Mouse (Mus musculus) spleen, adult 12 weeks (tissue): ENCODE measurements around the gene Pla2g2c.

Experiments
- DNase-seq: peaks from one replicate; pipeline ENCODE4 v3.0.0; 2022; ENCODE audit warnings: low spot score

The Pla2g2c gene

DNA sequence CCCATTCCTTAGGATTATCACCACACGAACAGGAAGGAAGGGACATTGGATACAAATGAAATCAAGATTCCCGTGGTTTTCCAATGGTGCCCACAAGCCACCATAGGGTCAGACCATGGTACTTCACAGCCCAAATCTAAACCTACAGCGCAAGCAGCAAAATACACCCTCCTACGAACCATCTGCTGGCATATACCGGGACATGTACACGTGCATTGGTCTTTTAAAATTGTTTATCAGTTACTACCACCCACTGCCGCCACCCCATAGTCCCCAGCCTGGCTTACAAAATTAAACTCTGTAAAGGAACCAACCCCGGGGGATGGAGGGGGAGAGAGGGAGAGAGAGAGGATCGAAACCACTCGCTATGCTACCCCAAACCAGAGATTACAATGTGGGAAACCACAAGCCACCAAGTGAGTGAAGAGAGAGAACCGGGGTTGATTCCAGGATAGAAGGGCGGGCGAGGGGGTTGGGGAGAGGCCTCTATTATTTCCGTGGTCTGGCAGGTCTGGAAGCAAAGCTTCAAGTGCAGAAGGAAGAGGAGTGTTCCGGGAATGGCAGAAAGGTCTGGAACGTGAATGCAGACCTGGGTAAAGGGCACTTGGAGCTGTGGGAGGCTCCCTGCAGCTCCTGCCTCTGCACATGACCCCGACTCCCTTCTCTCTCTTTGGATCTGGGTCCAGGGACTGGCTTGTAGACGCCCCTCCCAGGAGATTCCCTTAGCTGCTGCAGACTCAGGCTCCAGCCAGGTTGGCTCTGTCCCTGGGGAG lies at the start of gene Pla2g2c:
TSS of gene Pla2g2c (plus strand) at position 439 of the 773 bp plus-strand sequence.
- DNase-seq = no peak

DNA sequence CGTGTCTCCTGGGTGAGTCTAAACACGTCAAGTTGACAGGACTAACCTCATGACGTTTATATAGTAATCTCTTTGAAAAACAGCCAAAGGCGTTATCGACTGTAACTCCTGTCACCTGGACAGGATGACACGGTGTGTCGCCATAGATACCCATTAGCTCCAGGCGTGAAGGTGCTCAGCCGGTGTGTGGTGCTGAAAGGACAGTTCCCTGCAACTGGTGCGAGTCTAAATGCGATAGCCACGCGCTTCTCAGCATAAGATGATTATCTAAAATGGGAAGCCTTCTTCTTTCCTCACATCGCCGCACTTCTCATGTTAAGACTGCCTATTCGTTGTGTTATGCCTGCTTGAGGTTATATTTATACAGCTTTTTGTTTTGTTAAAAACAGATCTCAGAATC lies 48.1 kb upstream of the Pla2g2c start:
- no peak for DNase-seq

DNA sequence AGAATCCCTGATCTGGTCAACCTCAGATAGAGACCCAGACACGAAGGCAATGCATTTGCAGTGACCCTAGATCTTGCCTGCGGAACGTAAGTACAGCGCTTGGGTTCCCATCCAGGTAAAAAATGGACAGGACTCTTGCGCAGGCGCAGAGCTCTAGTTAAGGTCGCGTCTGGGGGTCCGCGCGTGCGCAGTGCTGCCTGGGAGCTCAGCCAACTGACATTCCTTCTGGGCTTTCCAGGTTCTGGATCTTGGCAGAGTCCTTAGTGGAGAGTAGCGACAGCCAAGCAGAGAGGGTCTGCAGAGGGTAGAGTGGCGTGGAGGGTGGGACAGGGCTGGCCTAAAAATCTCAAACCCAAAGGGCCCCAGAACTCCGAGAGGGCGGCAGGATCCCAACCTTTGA lies 47.0 kb upstream of the Pla2g2c start:
- no peak for DNase-seq

DNA sequence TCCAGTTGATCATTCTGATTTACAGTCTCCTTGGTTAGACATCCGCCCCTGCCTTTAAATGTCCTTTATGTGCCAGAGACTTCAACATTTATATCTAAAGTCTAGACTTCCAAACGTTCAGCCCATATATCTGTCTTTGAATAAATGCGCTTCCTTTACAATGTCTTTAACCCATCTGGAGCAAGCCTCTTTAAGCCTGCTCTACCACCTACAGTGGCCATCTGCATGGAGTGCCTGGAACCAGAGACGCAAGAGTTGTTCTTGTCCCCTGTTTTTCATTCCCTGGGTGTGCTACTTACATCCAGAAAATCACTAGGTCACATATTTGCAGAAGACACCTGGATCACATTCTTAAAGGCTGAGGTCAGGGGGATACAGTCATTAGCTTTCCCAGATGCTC lies 44.5 kb upstream of the Pla2g2c start:
- DNase-seq = no peak

DNA sequence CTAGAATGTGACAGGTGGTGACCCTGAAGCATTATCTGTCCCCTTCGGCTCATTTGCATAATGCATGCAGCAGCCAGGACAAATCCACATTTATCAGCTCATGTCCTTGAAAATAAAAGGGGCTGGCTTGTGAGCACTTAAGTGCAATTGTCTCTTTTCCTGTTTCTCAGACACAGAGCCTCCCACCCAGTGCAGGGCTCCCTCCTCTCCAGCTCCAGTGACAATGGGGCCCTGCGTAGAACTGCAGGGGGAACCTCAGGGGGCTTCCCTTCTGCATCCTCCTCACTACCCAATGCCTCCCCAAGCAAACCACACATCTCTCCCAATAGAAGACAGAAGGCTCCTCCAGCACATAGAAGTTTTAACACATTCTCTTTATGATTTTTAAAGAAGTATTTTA lies 41.8 kb upstream of the Pla2g2c start:
- DNase-seq = no peak

DNA sequence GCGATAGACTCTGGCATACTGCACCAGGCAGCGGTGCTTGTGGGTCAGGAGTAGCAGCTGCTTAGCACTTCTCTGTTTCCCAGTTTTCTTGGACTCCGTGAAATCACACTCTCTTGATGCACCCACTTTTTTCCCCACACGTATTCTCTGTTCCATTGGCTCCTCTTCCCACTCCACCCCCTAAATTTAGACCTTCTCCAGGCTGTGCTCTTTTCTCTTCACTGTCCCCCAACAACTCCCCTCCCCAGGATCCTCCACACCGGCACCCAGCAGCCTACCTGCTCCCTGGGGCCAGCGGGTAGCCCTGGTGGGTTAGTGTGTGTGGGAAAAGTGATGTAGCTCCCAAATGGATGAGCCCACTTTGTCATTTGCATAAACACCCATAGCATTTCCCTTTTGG lies 38.8 kb upstream of the Pla2g2c start:
- no peak for DNase-seq

DNA sequence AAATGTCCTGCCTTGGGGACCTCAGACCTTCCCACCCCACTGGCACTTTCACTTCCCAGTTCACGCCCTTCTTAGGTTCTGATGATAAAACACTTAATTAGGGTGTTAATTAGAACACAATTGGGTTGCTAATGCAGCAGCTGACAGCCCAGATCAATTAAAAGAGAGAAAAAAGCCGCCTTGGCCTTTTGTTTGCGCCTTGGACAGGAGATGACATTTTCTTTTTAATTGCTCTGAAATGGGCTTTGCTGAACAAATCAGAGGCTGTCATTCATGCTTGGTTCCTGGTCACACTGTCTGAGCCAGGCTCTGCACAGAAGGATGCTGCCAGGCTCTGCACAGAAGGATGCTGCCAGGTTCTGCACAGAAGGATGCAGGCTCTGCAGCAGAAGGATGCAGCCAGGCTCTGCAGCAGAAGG lies 35.5 kb upstream of the Pla2g2c start:
- no peak for DNase-seq

DNA sequence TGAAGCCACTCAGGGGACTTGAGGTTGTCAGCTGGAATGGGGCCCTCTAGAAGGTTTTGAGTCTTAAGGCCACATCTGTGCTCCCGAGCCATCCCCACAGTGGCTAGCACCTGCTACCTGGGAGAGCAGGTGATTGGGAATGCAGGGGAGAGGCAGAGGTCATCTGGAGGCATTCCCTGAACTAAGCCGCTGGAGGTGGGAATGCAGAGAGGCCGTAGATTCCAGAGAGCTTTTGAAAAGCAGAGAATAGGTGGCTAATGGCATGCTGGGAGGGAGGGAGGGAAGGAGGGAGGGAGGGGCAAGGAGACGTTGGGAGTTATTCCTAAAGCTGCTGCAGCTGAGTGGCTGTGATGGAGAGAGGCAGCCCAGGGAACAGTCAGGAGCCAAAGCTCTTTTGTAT lies 34.0 kb upstream of the Pla2g2c start:
- DNase-seq = no peak

DNA sequence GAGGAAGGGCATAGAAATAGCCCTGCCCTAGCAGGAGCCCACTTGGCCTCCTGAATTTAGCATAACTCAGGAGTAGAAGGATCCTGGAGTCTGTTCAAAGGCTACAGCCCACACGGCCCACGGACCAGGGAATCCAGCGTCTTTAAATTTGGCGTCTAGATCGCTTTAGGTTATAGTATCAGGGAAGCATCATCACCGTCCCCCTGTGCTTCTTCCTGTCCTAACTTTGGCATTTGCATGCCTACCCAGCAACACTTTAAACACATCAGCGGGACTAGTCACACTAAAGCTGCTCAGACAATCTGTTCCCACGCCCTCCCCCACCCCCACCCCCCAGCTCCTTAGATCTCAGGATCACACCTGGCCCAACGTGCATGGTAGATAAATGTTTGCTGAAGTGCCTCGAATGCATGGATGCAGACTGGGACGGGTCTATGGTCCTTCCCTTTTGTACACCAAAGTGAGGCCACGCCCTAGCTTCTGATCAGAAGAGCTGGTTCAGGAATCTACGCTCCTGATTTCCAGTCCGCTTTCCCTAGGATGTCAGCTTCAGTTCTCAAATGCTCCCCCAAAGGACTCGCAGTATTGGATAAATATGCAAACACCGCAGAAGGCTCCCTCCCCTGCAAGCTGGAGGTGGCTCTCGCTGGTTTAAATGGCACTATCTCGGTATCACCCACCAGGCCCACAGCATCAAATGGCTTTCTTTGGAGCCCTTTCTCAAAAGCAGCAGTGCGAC lies 33.0 kb upstream of the Pla2g2c start:
- DNase-seq = no peak

DNA sequence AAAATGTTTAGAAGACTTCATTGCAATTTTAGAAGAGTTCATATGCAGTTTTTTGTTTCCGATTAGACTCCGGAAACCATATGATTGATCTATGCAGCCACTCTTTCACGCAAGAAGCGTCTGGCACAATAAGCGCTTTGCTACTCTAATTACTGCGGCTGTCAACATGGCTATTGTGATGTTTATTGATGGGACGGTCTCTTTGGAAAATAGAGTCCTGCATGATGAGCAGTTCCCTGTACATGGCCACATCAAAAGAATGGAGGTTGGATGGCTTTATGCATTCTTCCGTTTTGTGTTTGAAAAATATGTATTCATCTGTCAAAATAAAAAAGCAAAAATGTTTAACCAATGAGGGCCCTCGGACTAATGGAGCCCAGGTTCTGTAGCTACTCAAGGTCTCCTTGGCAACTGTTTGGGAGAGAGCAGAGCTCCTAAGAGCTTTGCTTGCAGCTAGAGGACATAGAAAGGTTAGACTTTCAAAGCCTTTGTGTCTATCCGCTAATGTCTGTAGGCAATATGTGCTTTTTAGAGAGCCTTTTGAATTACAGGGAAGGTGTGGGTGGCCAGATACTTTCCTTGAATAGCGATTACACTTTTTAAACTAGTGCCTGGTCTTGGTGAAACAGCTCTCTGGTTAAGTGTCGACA lies 31.4 kb upstream of the Pla2g2c start:
- no peak for DNase-seq

DNA sequence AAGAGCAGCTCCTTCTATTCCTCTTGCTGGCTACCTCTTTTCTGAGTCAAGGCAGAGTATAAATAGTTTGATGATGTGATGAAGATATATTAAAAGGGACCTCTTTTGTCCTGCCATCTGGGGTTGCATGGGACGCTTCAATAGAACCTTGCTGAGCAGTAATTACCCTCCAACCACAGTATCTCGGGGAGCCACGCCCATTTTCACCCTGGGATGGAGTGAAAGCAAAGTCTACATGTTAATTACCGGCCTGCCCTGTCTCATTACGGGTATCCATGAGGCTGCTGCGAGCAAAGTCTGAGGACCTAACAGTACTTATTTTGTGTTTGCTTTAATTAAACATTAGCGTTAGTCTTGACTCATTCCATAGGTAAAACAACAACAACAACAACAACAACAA lies 27.9 kb upstream of the Pla2g2c start:
- no peak for DNase-seq

DNA sequence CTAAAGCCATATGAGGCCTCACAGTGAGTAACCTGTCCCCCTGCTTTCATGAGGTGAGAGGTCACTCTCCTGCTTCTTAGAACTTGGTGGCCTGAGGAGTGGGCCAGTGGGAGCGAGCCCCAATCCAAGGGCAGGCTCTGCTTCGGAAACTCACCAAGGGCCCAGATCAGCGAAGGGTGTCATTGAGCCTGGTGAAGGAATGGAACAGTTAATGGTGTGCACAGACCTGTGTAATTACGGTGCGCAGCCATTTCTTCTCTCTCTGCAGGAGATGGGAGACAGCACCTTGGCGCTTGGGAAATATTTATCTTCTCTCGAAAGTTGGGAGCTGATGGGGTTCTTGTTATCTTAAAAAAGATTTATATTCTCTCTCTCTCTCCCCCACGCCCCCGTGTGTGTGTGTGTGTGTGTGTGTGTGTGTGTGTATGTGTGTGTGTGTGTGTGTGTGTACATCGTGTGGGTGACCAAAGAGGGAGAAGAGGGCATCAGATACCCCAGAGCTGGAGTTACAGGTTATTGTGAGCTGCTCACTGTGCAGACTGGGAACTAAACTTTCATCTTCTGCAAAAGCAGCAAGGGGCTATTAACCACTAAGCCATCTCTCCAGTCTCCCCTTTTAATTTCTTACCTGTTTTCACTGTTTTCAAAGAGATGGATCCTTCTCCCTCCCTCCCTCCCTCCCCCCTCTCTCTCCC lies 27.3 kb upstream of the Pla2g2c start:
- DNase-seq = no peak

DNA sequence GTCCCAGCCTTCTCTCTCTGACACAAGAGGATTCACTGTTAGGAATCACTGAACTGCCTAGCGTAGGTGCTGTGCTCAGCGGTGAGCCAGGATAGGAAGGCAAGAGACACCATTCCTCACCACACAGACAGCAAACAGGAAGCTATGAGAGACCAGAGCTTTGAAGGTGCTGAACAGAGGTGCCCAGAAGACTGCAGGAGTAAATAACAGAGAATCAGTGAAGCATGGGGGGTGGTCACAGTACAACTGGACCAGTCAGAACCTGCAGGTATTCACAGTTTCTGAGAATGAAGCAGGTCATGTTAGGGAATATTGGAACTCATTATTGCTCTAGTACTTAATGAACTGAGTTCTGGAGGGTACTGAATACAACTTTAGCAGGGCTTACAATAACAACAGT lies 26.3 kb upstream of the Pla2g2c start:
- no peak for DNase-seq

DNA sequence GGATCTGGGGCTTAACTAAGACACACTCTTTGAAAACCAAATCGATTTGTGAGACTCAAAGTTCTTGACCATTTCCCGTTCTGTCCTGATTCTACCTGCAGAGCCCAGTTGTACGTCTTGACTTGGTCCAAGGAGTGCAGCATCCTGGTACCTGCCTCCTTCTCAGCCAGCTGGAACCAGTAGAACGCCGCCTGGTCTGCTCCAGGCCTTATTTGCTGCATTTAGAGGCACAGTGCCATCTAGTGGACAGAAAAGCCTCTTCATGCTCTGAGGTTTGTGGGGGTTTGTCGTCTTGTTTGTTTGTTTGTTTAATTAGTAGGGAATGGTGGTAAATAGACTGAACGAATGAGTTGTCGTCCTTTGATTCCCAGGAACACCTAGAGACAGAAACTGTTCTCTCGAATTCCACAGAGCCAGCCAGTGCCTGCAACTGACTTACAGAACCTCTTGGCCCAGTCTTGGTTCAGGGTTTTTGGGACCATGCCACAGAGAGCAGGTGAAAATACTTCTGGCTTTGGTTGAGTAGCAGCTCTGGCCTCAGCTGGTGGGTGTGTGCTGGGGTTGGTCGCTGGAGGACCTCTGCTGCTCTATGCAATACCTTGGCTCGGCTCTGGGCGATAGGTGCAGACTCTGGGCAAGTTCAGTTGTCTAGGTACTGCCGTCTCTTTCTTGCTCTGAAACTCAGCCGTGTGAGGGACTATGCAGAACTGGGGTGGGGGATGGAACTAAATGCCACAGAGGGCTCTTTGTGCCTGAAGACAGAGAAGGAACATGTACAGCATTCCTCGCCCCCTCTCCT lies 24.2 kb upstream of the Pla2g2c start:
- no peak for DNase-seq

DNA sequence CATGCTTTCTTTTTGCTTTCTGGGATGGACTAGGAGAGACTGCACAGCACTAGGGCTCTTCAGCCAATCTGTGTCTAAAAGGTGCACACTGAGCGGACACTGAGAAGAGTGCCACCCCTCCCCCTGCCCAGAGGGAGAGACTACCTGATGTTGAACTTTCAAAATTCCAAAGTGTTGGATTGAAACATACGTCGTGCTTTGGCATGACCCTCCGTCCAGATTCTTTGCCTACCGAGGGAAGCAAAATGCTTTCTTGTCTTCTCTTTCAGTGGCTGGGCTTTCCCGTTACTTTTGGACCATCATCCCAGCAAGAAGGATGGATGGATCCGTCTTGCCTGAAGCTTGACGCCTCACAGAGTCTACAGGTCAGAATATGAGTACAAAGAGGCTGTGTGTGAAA lies 23.5 kb upstream of the Pla2g2c start:
- no peak for DNase-seq

DNA sequence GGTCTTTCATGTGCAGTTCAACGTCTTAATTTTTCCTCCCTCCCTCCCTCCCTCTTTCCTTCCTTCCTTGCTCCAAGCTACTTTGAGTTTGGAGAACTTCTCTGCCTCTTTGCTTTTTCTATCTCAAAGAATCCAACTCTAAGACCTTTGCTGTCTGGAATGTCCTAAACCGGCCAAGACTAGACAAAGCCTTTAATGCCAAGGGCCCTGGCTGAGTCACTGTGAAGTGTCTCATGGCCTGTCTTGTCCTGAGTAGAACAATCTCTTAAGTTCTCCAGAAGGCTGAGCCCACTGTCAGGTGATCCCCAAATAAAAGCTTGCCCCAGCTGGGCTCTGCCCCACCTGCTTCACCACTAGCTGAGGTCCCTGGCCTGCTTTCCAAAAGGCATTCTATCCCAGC lies 22.6 kb upstream of the Pla2g2c start:
- no peak for DNase-seq

DNA sequence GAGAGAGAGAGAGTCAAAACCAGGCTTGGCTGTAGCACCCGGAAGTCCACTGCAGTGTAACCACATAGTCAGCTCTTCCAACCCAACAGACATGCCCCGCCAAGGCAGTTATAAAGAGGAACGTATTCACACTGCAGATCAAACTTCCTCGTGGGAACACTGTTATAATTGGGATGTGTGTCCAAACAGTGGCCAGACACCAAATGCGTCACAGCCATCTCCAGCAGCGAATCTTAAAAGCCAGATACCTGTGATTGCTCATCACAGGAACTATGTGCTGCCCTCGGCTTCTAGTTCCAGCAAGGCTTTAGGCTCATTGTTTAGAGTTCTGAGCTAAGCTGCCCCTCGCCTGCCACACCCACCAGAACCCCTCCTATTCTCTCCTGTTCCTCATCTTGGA lies 22.1 kb upstream of the Pla2g2c start:
- DNase-seq = no peak

DNA sequence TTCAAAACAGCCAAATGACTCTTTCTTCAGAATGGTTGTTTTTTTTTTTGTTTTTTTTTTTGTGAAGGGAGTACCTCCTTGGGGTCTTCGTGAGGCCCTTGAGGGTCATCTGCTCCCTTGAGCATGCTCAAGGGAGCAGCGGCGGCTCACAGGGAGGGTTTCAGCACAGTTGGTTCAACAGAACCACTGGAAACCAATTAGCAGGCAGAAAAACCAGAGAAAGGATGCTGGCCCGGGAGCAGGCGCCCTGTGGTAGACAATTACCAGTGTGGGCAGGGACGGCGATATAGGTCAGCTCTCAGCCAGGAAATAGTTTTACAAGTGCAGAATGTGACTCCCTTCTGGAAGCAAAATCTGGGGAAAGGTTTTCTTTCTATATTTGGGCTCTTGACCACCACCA lies 21.0 kb upstream of the Pla2g2c start:
- no peak for DNase-seq

DNA sequence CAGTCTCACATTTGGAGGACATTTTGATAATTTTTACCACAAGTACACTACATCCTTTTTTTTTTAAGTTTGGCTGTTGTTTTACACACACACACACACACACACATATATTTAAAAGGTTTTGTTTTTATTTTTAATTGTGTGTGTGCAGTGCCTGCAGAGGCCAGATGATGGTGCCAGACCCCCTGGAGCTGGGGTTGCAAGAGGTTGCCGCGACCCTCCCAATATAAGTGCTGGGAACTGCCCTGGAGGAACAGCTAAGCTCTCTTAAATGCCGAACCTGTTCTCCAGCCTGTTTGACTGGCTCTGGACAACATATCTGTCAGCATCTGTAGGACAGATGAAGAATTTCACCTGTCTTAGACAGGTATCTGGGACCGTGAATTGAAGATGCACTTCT lies 20.4 kb upstream of the Pla2g2c start:
- DNase-seq = no peak

DNA sequence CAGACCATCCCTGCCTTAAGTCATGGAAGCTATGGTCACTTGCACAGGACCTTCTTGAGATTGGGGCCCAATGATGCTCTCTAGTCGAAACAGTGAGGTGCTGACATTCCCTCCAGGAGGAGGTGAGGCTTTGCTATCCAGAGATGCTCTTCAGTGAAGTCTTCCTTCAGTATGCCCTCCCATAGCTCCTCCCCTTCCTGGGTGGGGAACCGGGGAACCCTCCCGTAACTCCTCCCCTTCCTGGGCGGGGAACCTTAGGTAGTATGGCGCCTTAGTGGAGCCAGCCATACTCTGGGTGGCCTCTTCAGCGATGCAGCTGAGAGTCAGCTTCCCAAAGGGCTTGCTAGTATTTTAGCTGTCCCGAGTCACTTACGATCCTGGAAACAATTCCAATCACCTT lies 18.0 kb upstream of the Pla2g2c start:
- DNase-seq = no peak

DNA sequence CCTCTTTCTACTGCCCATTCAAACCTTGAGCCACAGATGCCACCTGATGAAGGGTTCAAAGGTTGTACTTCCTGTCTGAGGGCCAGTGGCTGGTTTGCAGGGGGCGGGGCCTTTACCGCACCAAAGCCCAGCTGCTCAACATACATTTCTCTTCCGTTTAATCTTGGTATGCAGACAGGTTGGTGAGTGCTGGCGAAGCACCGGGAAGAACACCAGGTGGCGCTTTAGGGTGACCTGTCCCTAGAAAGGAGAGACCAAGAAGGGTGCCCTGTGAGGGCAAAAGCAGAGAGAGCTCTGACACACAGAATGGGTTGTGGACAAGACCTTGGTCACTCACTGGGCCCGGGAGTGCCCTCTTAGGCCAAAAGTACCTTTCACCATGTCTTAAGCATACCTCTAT lies 16.0 kb upstream of the Pla2g2c start:
- no peak for DNase-seq

DNA sequence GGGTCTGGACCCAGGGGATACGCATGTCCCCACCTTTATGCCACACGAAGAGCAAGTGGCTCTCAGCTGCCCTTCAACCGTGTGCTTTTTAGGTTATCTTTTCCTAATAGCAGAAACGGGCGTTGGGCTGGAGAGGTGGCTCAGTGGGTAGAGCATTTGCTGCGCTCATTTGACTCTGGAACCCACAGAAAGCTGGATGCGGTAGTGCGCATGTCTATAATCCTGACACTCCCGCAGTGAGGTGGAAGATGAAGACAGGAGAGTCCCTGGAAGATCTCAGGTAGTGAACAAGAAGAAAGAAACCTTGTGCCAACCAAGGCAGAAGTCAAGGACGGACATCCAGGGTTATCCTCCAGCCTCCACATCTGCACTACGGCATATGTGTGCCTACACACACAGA lies 15.3 kb upstream of the Pla2g2c start:
- no peak for DNase-seq
